Mouse (Mus musculus): ENCODE measurements around the gene Iqschfp.

GRCm38 (mm10) chr3:68053538-68053937, 161.5 kb downstream of the Iqschfp start:
- peak; percentile 72 for TF ChIP-seq CTCF (IDR thresholded peaks at IDR 0.05)
- TF ChIP-seq EP300 (IDR thresholded peaks at IDR 0.05): no peak

Measured in lung, postnatal 0 days (tissue).